Mouse (Mus musculus) CH12.LX (cell line): ENCODE measurements around the gene 2010300C02Rik. TPM values are rescaled to one million over a fixed set of nuclear protein-coding genes. Genes with fewer than 3 reads are reported as not detected.

ENCODE experiments used
- DNase-seq: peaks from one replicate; pipeline ENCODE4 v3.0.0-alpha.2; 2013; ENCODE audit errors: extremely low read depth
- H3K27ac ChIP-seq: 2 replicates; pipeline ENCODE4 v1.5.1; 2012; ENCODE audit warnings: low read depth, mild to moderate bottlenecking, control low read depth, moderate library complexity; ENCODE audit not compliant: insufficient read depth
- H3K27me3 ChIP-seq: replicated peaks from 2 replicates; pipeline ENCODE3; 2012; ENCODE audit warnings: inconsistent platforms
- H3K36me3 ChIP-seq, 2 experiments: replicated peaks in 1 of 2; 2 replicates each; pipeline versions ENCODE3 to v1.6.1; 2012; ENCODE audit warnings: inconsistent platforms in 1 of 2, low read length in 1 of 2, mild to moderate bottlenecking in 1 of 2, mixed read lengths in 1 of 2, moderate library complexity in 1 of 2; ENCODE audit not compliant: control insufficient read depth in 1 of 2, insufficient read depth in 1 of 2
- H3K4me1 ChIP-seq, 2 experiments: 2 replicates each; pipeline ENCODE4 v1.6.1; 2012; ENCODE audit warnings: inconsistent platforms in 1 of 2, moderate library complexity in 1 of 2; ENCODE audit not compliant: insufficient read depth in 2 of 2, control insufficient read depth in 1 of 2
- H3K4me2 ChIP-seq: 2 replicates; pipeline ENCODE4 v1.6.1; 2012; ENCODE audit warnings: low read depth, mild to moderate bottlenecking, control low read depth; ENCODE audit not compliant: poor library complexity, insufficient read depth, severe bottlenecking
- H3K4me3 ChIP-seq, 3 experiments: fragments of 150-350 bp in 1 of 3; sonication (generic) in 1 of 3; replicated peaks in 1 of 3; 2 replicates each; pipeline versions ENCODE3 to v1.5.1; 2011 to 2012; ENCODE audit warnings: low read depth in 2 of 3, low read length in 2 of 3, mild to moderate bottlenecking in 2 of 3, moderate library complexity in 2 of 3, control low read depth in 1 of 3, improper control_type of control experiment in 1 of 3, inconsistent platforms in 1 of 3, mixed read lengths in 1 of 3; ENCODE audit not compliant: poor library complexity in 1 of 3
- H3K79me2 ChIP-seq: replicated peaks from 2 replicates; pipeline ENCODE4 v1.6.1; 2012; ENCODE audit warnings: mild to moderate bottlenecking, moderate library complexity; ENCODE audit not compliant: control insufficient read depth, poor library complexity, insufficient read depth, severe bottlenecking; ENCODE audit errors: extremely low read depth
- H3K9ac ChIP-seq: 2 replicates; pipeline ENCODE4 v1.6.1; 2012; ENCODE audit warnings: low read depth, mild to moderate bottlenecking, control low read depth, moderate library complexity; ENCODE audit not compliant: insufficient read depth
- H3K9me3 ChIP-seq: replicated peaks from 2 replicates; pipeline ENCODE3; 2012; ENCODE audit warnings: low read length, inconsistent platforms, mixed read lengths
- CTCF ChIP-seq, 2 experiments: IDR thresholded peaks in 1 of 2; conservative IDR thresholded peaks in 1 of 2; 2 replicates each; pipeline ENCODE4 v1.5.1; 2011 to 2012; ENCODE audit warnings: low read depth in 2 of 2, low read length in 2 of 2, improper control_type of control experiment in 1 of 2, inconsistent platforms in 1 of 2, mild to moderate bottlenecking in 1 of 2, moderate library complexity in 1 of 2
- E2F4 ChIP-seq: IDR thresholded peaks from 2 replicates; pipeline ENCODE4 v1.6.1; 2011; ENCODE audit warnings: low read depth, low read length, improper control_type of control experiment; ENCODE audit not compliant: insufficient replicate concordance
- ELF1 ChIP-seq: IDR thresholded peaks from 2 replicates; pipeline ENCODE4 v1.6.1; 2014; ENCODE audit warnings: low read depth, mild to moderate bottlenecking, inconsistent platforms, low read length, improper control_type of control experiment
- GABPA ChIP-seq: IDR thresholded peaks from 2 replicates; pipeline ENCODE4 v1.6.1; 2012; ENCODE audit warnings: low read depth, low read length, improper control_type of control experiment, inconsistent platforms; ENCODE audit not compliant: insufficient replicate concordance
- MAFK ChIP-seq: IDR thresholded peaks from 2 replicates; pipeline ENCODE4 v1.6.1; 2011; ENCODE audit warnings: low read length, improper control_type of control experiment; ENCODE audit not compliant: insufficient replicate concordance
- MXI1 ChIP-seq: IDR thresholded peaks from 2 replicates; pipeline ENCODE4 v1.6.1; 2011; ENCODE audit warnings: mild to moderate bottlenecking, low read depth, low read length, improper control_type of control experiment
- MYC ChIP-seq: IDR thresholded peaks from 2 replicates; pipeline ENCODE4 v1.6.1; 2011; ENCODE audit warnings: low read depth, mild to moderate bottlenecking, improper control_type of control experiment, low read length
- NELFE ChIP-seq: IDR thresholded peaks from 2 replicates; pipeline ENCODE4 v1.6.1; 2011; ENCODE audit warnings: low read depth, low read length, improper control_type of control experiment
- NRF1 ChIP-seq: IDR thresholded peaks from 2 replicates; pipeline ENCODE4 v1.6.1; 2014; ENCODE audit warnings: low read depth, mild to moderate bottlenecking, inconsistent platforms, low read length, improper control_type of control experiment, moderate library complexity
- POLR2A ChIP-seq: IDR thresholded peaks from 2 replicates; pipeline ENCODE4 v1.6.1; 2011; ENCODE audit warnings: low read depth, mild to moderate bottlenecking, improper control_type of control experiment, low read length
- POLR2AphosphoS2 ChIP-seq: IDR thresholded peaks from 2 replicates; pipeline ENCODE4 v1.6.1; 2011; ENCODE audit warnings: low read depth, low read length, improper control_type of control experiment
- SMC3 ChIP-seq: IDR thresholded peaks from 2 replicates; pipeline ENCODE4 v1.6.1; 2011; ENCODE audit warnings: low read depth, low read length, improper control_type of control experiment
- TBP ChIP-seq: conservative IDR thresholded peaks from 2 replicates; pipeline ENCODE4 v1.6.1; 2011; ENCODE audit warnings: low read depth, low read length, improper control_type of control experiment
- TCF12 ChIP-seq: IDR thresholded peaks from 2 replicates; pipeline ENCODE4 v1.6.1; 2014; ENCODE audit warnings: low read depth, mild to moderate bottlenecking, inconsistent platforms, low read length, improper control_type of control experiment
- UBTF ChIP-seq: IDR thresholded peaks from 2 replicates; pipeline ENCODE4 v1.6.1; 2012; ENCODE audit warnings: low read depth, mild to moderate bottlenecking, inconsistent platforms, low read length, improper control_type of control experiment, moderate library complexity
- USF2 ChIP-seq: conservative IDR thresholded peaks from 2 replicates; pipeline ENCODE4 v1.6.1; 2011; ENCODE audit warnings: low read depth, low read length, improper control_type of control experiment
- ZMIZ1 ChIP-seq: IDR thresholded peaks from 2 replicates; pipeline ENCODE4 v1.6.1; 2012; ENCODE audit warnings: low read depth, mild to moderate bottlenecking, inconsistent platforms, low read length, improper control_type of control experiment
- ZNF384 ChIP-seq: IDR thresholded peaks from 2 replicates; pipeline ENCODE4 v1.6.1; 2012; ENCODE audit warnings: low read depth, low read length, improper control_type of control experiment, inconsistent platforms
- dilution Hi-C: fragments of 300-500 bp; cut with MboI; formaldehyde crosslinking; loops from 2 replicates; pipeline ENCODE4 v1.14.3; 2020; ENCODE audit warnings: low sequenced_read_pairs; ENCODE audit not compliant: extremely low pct_unique_long_range_greater_than_20kb, extremely low pct_ligation_motif_present
- in situ Hi-C: fragments of 300-500 bp; cut with MboI; formaldehyde crosslinking; loops from 3 replicates; pipeline ENCODE4 v1.14.3; 2019; ENCODE audit warnings: low sequenced_read_pairs, low pct_ligation_motif_present, low pct_unique_long_range_greater_than_20kb, mixed read lengths
- polyA plus RNA-seq: library from polyadenylated mRNA; unstranded; fragments of >175 nt; gene quantifications from 2 replicates; pipeline ENCODE4 v1.2.1, GENCODE M21; 2012; ENCODE audit warnings: low read depth; ENCODE audit not compliant: insufficient read length
- total RNA-seq, 2 experiments: library from RNA; depleted of rRNA; stranded (reverse); fragments of 300-350 nt in 1 of 2; fragments of >200 nt in 1 of 2; gene quantifications; 2 replicates each; pipeline ENCODE4 v1.2.3; 2012 to 2014

Gene 2010300C02Rik
- total and polyA plus RNA-seq, 3 experiments = 0.08 to 0.25 (median 0.09) TPM

DNA sequence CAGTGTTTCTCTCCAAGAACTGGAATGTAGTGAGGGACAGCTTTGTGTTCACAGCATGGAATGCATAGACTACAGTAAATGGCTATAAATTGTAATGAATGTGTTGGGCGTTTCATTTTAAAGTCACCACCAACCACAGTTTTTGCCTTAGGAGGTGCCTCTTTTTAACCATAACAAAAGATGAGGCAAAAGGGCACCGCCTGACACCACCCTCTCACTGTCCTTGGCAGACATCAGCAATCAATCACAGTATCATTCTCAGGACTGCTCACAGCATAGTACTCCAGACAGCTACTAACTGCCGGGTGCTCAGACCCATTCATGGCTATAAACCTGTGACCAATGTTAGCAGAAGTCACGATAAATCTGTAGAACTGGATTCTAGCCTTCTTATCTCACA lies 48.6 kb downstream of the 2010300C02Rik start:
- dilution Hi-C loops (no loop called here), in situ Hi-C loops (no loop called here)
- H3K9ac ChIP-seq = no peak overlapping the region
- H3K4me3 ChIP-seq = no peak overlapping the region
- no peaks in the 10 kb centered on the region for H3K36me3 ChIP-seq
- peaks cover 0 to 4% of the 10 kb centered on the region in 2 experiments; a peak in 2 of 4 replicates for H3K4me1 ChIP-seq
- no peak overlapping the region for H3K27ac ChIP-seq
- TF ChIP-seq NELFE (no peak), POLR2AphosphoS2 (no peak), GABPA (no peak), E2F4 (no peak), ZMIZ1 (no peak), TCF12 (no peak), NRF1 (no peak), POLR2A (no peak), CTCF (conservative IDR thresholded peaks at IDR 0.05 in 1 of 2, IDR thresholded peaks at IDR 0.05 in 1 of 2; ENCODE audit: low read depth in 2 of 2, low read length in 2 of 2) (no peak), UBTF (no peak), MAFK (no peak), MXI1 (no peak), TBP (no peak), ELF1 (no peak), USF2 (no peak), SMC3 (no peak)
- no peaks in the 10 kb centered on the region for H3K79me2 ChIP-seq
- DNase-seq = no peak
- H3K4me2 ChIP-seq = no peak overlapping the region
- peaks cover 12% of the 10 kb centered on the region for H3K27me3 ChIP-seq
- H3K9me3 ChIP-seq = no peaks in the 10 kb centered on the region

DNA sequence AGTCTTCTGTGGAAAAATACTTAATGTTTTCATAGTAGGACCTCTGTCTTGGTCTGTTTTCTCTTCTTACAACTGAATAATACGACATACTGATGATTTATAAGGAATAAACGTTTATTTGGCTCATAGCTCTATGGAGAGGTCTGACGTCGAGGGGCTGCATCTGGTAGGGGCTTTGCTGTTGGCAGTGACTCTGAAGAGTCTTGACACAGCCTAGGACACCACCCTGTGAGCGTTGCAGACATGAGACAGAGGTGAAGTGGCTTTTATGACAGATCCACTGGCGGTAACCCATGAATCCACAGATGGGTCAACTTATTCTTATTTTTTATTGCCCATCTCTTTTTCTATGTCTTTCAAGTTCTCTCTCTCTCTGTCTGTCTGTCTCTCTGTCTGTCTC lies 52.5 kb downstream of the 2010300C02Rik start:
- no peak overlapping the region for H3K4me2 ChIP-seq
- no peaks in the 10 kb centered on the region for H3K36me3 ChIP-seq
- H3K9ac ChIP-seq = no peak overlapping the region
- in situ Hi-C loops = no loop called here
- peaks cover 0 to 17% of the 10 kb centered on the region in 2 experiments; a peak in 2 of 4 replicates for H3K4me1 ChIP-seq
- no peak overlapping the region for H3K27ac ChIP-seq
- H3K79me2 ChIP-seq = no peaks in the 10 kb centered on the region
- H3K27me3 ChIP-seq = peaks cover 7% of the 10 kb centered on the region
- no peak overlapping the region for H3K4me3 ChIP-seq
- no peak for TF ChIP-seq E2F4
- no peak for TF ChIP-seq USF2
- TF ChIP-seq MYC = no peak
- no peak for TF ChIP-seq ZNF384
- TF ChIP-seq MAFK = no peak
- TF ChIP-seq, all 38 proteins: peak for 0
- dilution Hi-C loops = no loop called here
- no peaks in the 10 kb centered on the region for H3K9me3 ChIP-seq
- DNase-seq = no peak
